Mouse (Mus musculus) small intestine, adult 2 months (tissue): ENCODE results near the gene Sema4b. TPM values are rescaled to one million over a fixed set of nuclear protein-coding genes. Genes with fewer than 3 reads are reported as not detected.

Experiments used
- H3K27ac ChIP-seq: fragments of 200-500 bp; 2 replicates; pipeline ENCODE4 v1.5.1; 2012; ENCODE audit warnings: low read depth, low read length, control low read depth, inconsistent platforms; ENCODE audit not compliant: insufficient read depth
- H3K27me3 ChIP-seq: fragments of 200-500 bp; 2 replicates; pipeline ENCODE4 v1.6.1; 2012; ENCODE audit warnings: mild to moderate bottlenecking, moderate library complexity, low read length, inconsistent platforms; ENCODE audit not compliant: control insufficient read depth, insufficient read depth
- H3K36me3 ChIP-seq: fragments of 200-500 bp; 2 replicates; pipeline ENCODE4 v1.6.1; 2012; ENCODE audit warnings: mild to moderate bottlenecking, low read length, control low read depth, inconsistent platforms; ENCODE audit not compliant: control insufficient read depth, insufficient read depth
- H3K4me1 ChIP-seq: fragments of 200-500 bp; 2 replicates; pipeline ENCODE4 v1.6.1; 2012; ENCODE audit warnings: low read length, inconsistent platforms, mixed read lengths; ENCODE audit not compliant: control insufficient read depth, insufficient read depth, insufficient read length
- H3K4me3 ChIP-seq: fragments of 200-500 bp; 2 replicates; pipeline ENCODE4 v1.5.1; 2012; ENCODE audit warnings: low read depth, mild to moderate bottlenecking, control low read depth, inconsistent platforms, low read length, moderate library complexity
- CTCF ChIP-seq: fragments of 200-500 bp; IDR thresholded peaks from 2 replicates; pipeline ENCODE4 v1.5.1; 2012; ENCODE audit warnings: low read depth, mild to moderate bottlenecking, control low read depth, inconsistent platforms, low read length, moderate library complexity, mixed read lengths; ENCODE audit not compliant: insufficient replicate concordance, insufficient read length; ENCODE audit errors: extremely low read depth
- POLR2A ChIP-seq: fragments of 200-500 bp; IDR thresholded peaks from 2 replicates; pipeline ENCODE4 v1.6.1; 2012; ENCODE audit warnings: low read depth, mild to moderate bottlenecking, control low read depth, inconsistent platforms, low read length, moderate library complexity
- WGBS: fragments of 180-500 bp; shearing (Covaris S2); methylation state at CpG from one replicate; pipeline ENCODE4 v1.1.7; 2018; 5-methylcytosine and 5-hydroxymethylcytosine counted together
- polyA plus RNA-seq: library from polyadenylated mRNA; depleted of rRNA; stranded (reverse); fragments of >200 nt; gene quantifications from 2 replicates; pipeline ENCODE4 v1.2.3, GENCODE M21; 2012

Gene Sema4b
- polyA plus RNA-seq, 1 experiment: 84.4 TPM

- Histone ChIP-seq H3K27me3 (no peaks in the 10 kb centered on the region), H3K4me3 (no peak overlapping the region), H3K36me3 (no peaks in the 10 kb centered on the region), H3K4me1 (peaks cover 12% of the 10 kb centered on the region; the same call in 1 of the 2 replicates), H3K27ac (no peak overlapping the region)
- WGBS: 73% methylated on average over 2 of the region's 2 CpGs
- no peak for TF ChIP-seq POLR2A
- TF ChIP-seq CTCF: no peak
These were observed 71.1 kb downstream of the Sema4b start for GRCm38 (mm10) chr7:80257706-80258105.

GRCm38 (mm10) chr7:80260625-80261371 lies 74.2 kb downstream of the Sema4b start, which contains the start of gene Ngrn:
Gene Ngrn, plus strand, starts transcription at chr7:80261215.
- Histone ChIP-seq H3K36me3 (peaks cover 17% of the 10 kb centered on the region), H3K27ac (peak within 1 kb of the TSS; percentile 31), H3K4me1 (peaks cover 2% of the 10 kb centered on the region; the same call in 1 of the 2 replicates), H3K27me3 (no peaks in the 10 kb centered on the region), H3K4me3 (peak within 1 kb of the TSS; percentile 88)
- TF ChIP-seq POLR2A (peak; percentile 55; the same call in 1 of the 2 replicates), CTCF (no peak)
- 27% methylated on average over 40 of the region's 40 CpGs for WGBS

GRCm38 (mm10) chr7:80261372-80261990 lies 74.8 kb downstream of the Sema4b start:
- TF ChIP-seq CTCF: no peak
- no peak for TF ChIP-seq POLR2A
- peak overlapping the region; percentile 31 for H3K27ac ChIP-seq
- H3K4me1 ChIP-seq: peaks cover 2% of the 10 kb centered on the region; the same call in 1 of the 2 replicates
- H3K27me3 ChIP-seq: no peaks in the 10 kb centered on the region
- under 1% methylated on average over 32 of the region's 32 CpGs for WGBS
- peaks cover 18% of the 10 kb centered on the region for H3K36me3 ChIP-seq
- peak overlapping the region; percentile 88 for H3K4me3 ChIP-seq

- 90% methylated on average over 12 of the region's 12 CpGs for WGBS
- Histone ChIP-seq H3K36me3 (peaks cover 22% of the 10 kb centered on the region), H3K4me1 (peaks cover 7% of the 10 kb centered on the region; the same call in 1 of the 2 replicates), H3K27ac (no peak overlapping the region), H3K27me3 (no peaks in the 10 kb centered on the region), H3K4me3 (no peak overlapping the region)
- TF ChIP-seq CTCF (no peak), POLR2A (no peak)
These were observed 78.0 kb downstream of the Sema4b start for GRCm38 (mm10) chr7:80264606-80265005.

GRCm38 (mm10) chr7:80267764-80268163 lies 81.1 kb downstream of the Sema4b start:
- Histone ChIP-seq H3K4me1 (peaks cover 9% of the 10 kb centered on the region; the same call in 1 of the 2 replicates), H3K4me3 (no peak overlapping the region), H3K27ac (no peak overlapping the region), H3K36me3 (peaks cover 22% of the 10 kb centered on the region), H3K27me3 (no peaks in the 10 kb centered on the region)
- no peak for TF ChIP-seq POLR2A
- TF ChIP-seq CTCF: no peak
- 97% methylated on average over 1 of the region's 1 CpGs for WGBS

- peaks cover 19% of the 10 kb centered on the region for H3K36me3 ChIP-seq
- peaks cover 9% of the 10 kb centered on the region; the same call in 1 of the 2 replicates for H3K4me1 ChIP-seq
- peak within 1 kb of the TSS; percentile 83 for H3K27ac ChIP-seq
- H3K27me3 ChIP-seq: no peaks in the 10 kb centered on the region
- TF ChIP-seq POLR2A (peak; percentile 60; the same call in 1 of the 2 replicates), CTCF (no peak)
- H3K4me3 ChIP-seq: peak within 1 kb of the TSS; percentile 74
- 2% methylated on average over 21 of the region's 21 CpGs for WGBS
These were observed 82.5 kb downstream of the Sema4b start, which contains the start of gene Vps33b for GRCm38 (mm10) chr7:80268897-80269750. Gene Vps33b, plus strand, starts transcription at chr7:80269649.
